ENCODE assay signal across 8 mouse cellular contexts in genomic region chr9:59658146-59658545, GRCm38 (mm10). TPM values are rescaled to one million over a fixed set of nuclear protein-coding genes. Genes with fewer than 3 reads are reported as not detected.
DNase-seq lines count a peak whose midpoint lies in the region; ATAC-seq and TF ChIP-seq lines count a peak whose summit lies in the region.

No protein-coding gene starts in this region.

- H3K27me3 ChIP-seq in neural tube, embryonic 11.5 days (ENCODE audit: control insufficient read depth, insufficient read depth, low read length): no peaks in the 10 kb centered on the region
- H3K27me3 ChIP-seq in embryonic facial prominence, embryonic 14.5 days (replicated peaks; ENCODE audit: control insufficient read depth, insufficient read depth, low read length): no peaks in the 10 kb centered on the region
- H3K27me3 ChIP-seq in intestine, postnatal 0 days (replicated peaks; ENCODE audit: control insufficient read depth, insufficient read depth, low read length): no peaks in the 10 kb centered on the region
- H3K27me3 ChIP-seq in stomach, embryonic 14.5 days (ENCODE audit: control insufficient read depth, insufficient read depth, low read length): no peaks in the 10 kb centered on the region

- H3K4me1 ChIP-seq in neural tube, embryonic 11.5 days (ENCODE audit: control insufficient read depth, insufficient read depth, low read length): peaks cover 31% of the 10 kb centered on the region
- H3K4me1 ChIP-seq in embryonic facial prominence, embryonic 14.5 days (ENCODE audit: control insufficient read depth, insufficient read depth, low read length): peaks cover 42% of the 10 kb centered on the region
- H3K4me1 ChIP-seq in intestine, postnatal 0 days (replicated peaks; ENCODE audit: control insufficient read depth, insufficient read depth, low read length): peaks cover 27% of the 10 kb centered on the region
- peaks cover 36% of the 10 kb centered on the region; the same call in 1 of the 2 replicates for H3K4me1 ChIP-seq in stomach, embryonic 14.5 days (ENCODE audit: control insufficient read depth, insufficient read depth, low read length)

- WGBS in neural tube, embryonic 11.5 days: 5% methylated on average over 4 of the region's 4 CpGs
- WGBS in embryonic facial prominence, embryonic 14.5 days: 6% methylated on average over 4 of the region's 4 CpGs
- 10% methylated on average over 4 of the region's 4 CpGs for WGBS in intestine, postnatal 0 days
- WGBS in stomach, embryonic 14.5 days: 4% methylated on average over 4 of the region's 4 CpGs

- H3K4me3 ChIP-seq in neural tube, embryonic 11.5 days (ENCODE audit: low read depth, low read length): peak overlapping the region; percentile 94
- H3K4me3 ChIP-seq in embryonic facial prominence, embryonic 14.5 days (ENCODE audit: low read depth, low read length): peak overlapping the region; percentile 85
- H3K4me3 ChIP-seq in intestine, postnatal 0 days (ENCODE audit: low read depth, low read length): peak overlapping the region; percentile 72; the same call in 1 of the 2 replicates
- peak overlapping the region; percentile 79 for H3K4me3 ChIP-seq in stomach, embryonic 14.5 days (ENCODE audit: low read depth, low read length)

- no peaks in the 10 kb centered on the region for H3K9me3 ChIP-seq in neural tube, embryonic 11.5 days (ENCODE audit: control insufficient read depth, low read length)
- no peaks in the 10 kb centered on the region for H3K9me3 ChIP-seq in embryonic facial prominence, embryonic 14.5 days (ENCODE audit: control insufficient read depth, low read length)
- H3K9me3 ChIP-seq in intestine, postnatal 0 days (ENCODE audit: control insufficient read depth): no peaks in the 10 kb centered on the region
- no peaks in the 10 kb centered on the region for H3K9me3 ChIP-seq in stomach, embryonic 14.5 days (ENCODE audit: control insufficient read depth, low read depth, low read length)

- no peak for ATAC-seq in neural tube, embryonic 11.5 days (ENCODE audit: insufficient read depth, low FRiP score, low TSS enrichment)
- no peak for ATAC-seq in embryonic facial prominence, embryonic 14.5 days (ENCODE audit: low read depth)
- ATAC-seq in intestine, postnatal 0 days: no peak
- no peak for ATAC-seq in stomach, embryonic 14.5 days (ENCODE audit: insufficient number of reproducible peaks, insufficient read depth, low FRiP score, low read depth)
- no peak for ATAC-seq in erythroid progenitor cell, adult 5-6 weeks (replicated peaks; ENCODE audit: low FRiP score, poor library complexity, severe bottlenecking)

- DNase-seq in neural tube, embryonic 11.5 days (ENCODE audit: low spot score): no peak
- no peak for DNase-seq in neural tube, embryonic 10.5 days (ENCODE audit: extremely low spot score, low spot score)
- DNase-seq in embryonic facial prominence, embryonic 14.5 days (ENCODE audit: low spot score): peak; percentile 32
- DNase-seq in right cerebral cortex, postnatal 36 days (ENCODE audit: low spot score in 2 of 2): no peak
- no peak for DNase-seq in right cerebral cortex, postnatal 25 days

- peak overlapping the region; percentile 92 for H3K4me2 ChIP-seq in neural tube, embryonic 11.5 days (ENCODE audit: low read depth)
- H3K4me2 ChIP-seq in embryonic facial prominence, embryonic 14.5 days (ENCODE audit: low read depth, low read length): peak overlapping the region; percentile 62
- peak overlapping the region; percentile 78 for H3K4me2 ChIP-seq in intestine, postnatal 0 days (replicated peaks; ENCODE audit: low read depth)
- H3K4me2 ChIP-seq in stomach, embryonic 14.5 days (replicated peaks; ENCODE audit: low read depth, low read length): peak overlapping the region; percentile 50

- H3K36me3 ChIP-seq in neural tube, embryonic 11.5 days (ENCODE audit: control insufficient read depth, insufficient read depth, low read length): peaks cover under 1% of the 10 kb centered on the region
- H3K36me3 ChIP-seq in embryonic facial prominence, embryonic 14.5 days (ENCODE audit: control insufficient read depth, insufficient read depth, low read length): peaks cover 29% of the 10 kb centered on the region
- H3K36me3 ChIP-seq in intestine, postnatal 0 days (ENCODE audit: control insufficient read depth, insufficient read depth): peaks cover 4% of the 10 kb centered on the region; the same call in 1 of the 2 replicates
- H3K36me3 ChIP-seq in stomach, embryonic 14.5 days (ENCODE audit: control insufficient read depth, insufficient read depth, low read length): peaks cover 22% of the 10 kb centered on the region

- H3K9ac ChIP-seq in neural tube, embryonic 11.5 days (ENCODE audit: low read length): peak overlapping the region; percentile 83
- H3K9ac ChIP-seq in embryonic facial prominence, embryonic 14.5 days (ENCODE audit: low read depth, low read length): peak overlapping the region; percentile 93
- no peak overlapping the region for H3K9ac ChIP-seq in intestine, postnatal 0 days (ENCODE audit: low read depth, low read length)
- H3K9ac ChIP-seq in stomach, embryonic 14.5 days (replicated peaks; ENCODE audit: low read depth, low read length): peak overlapping the region; percentile 84; the same call in 1 of the 2 replicates

- peak overlapping the region; percentile 96; the same call in 1 of the 2 replicates for H3K27ac ChIP-seq in neural tube, embryonic 11.5 days (ENCODE audit: low read depth, low read length)
- H3K27ac ChIP-seq in embryonic facial prominence, embryonic 14.5 days (replicated peaks; ENCODE audit: low read depth, low read length): peak overlapping the region; percentile 98
- H3K27ac ChIP-seq in intestine, postnatal 0 days (ENCODE audit: low read depth, low read length): no peak overlapping the region
- H3K27ac ChIP-seq in stomach, embryonic 14.5 days (ENCODE audit: low read length): peak overlapping the region; percentile 97; the same call in 1 of the 2 replicates

- TF ChIP-seq CTCF in intestine, postnatal 0 days (IDR thresholded peaks at IDR 0.05; ENCODE audit: low read depth): no peak

RNA-seq across cellular contexts. Expression of gene Pkm, which starts 2.0 kb away (rescaled TPM):
- 2,042 and 2,202 TPM in 2 replicates for polyA plus RNA-seq in neural tube, embryonic 11.5 days (2014; fragmentation: Nextera tagmentation; extraction: Ambion mirVana)
- polyA plus RNA-seq in embryonic facial prominence, embryonic 14.5 days (2014; fragmentation: Nextera tagmentation; extraction: Ambion mirVana): 1,005 and 1,158 TPM in 2 replicates
- polyA plus RNA-seq in intestine, postnatal 0 days (2015; fragmentation: Nextera tagmentation; extraction: Ambion mirVana): 271 and 302 TPM in 2 replicates
- 1,134 and 1,145 TPM in 2 replicates for polyA plus RNA-seq in stomach, embryonic 14.5 days (2014; fragmentation: Nextera tagmentation; extraction: Ambion mirVana)
- 26.4 and 30.6 TPM in 2 replicates for total RNA-seq in erythroid progenitor cell, adult 5-6 weeks (2015; ENCODE audit: low replicate concordance)
- 75.0 and 81.4 TPM in 2 replicates for total RNA-seq in erythroid progenitor cell, adult 5-6 weeks (2017; ENCODE audit: low replicate concordance)

RNA-seq across cellular contexts. Expression of gene Gramd2, which starts 21.8 kb away (rescaled TPM):
- 0.17 and 0.43 TPM in 2 replicates for polyA plus RNA-seq in neural tube, embryonic 11.5 days (2014; fragmentation: Nextera tagmentation; extraction: Ambion mirVana)
- 4.5 and 5.4 TPM in 2 replicates for polyA plus RNA-seq in embryonic facial prominence, embryonic 14.5 days (2014; fragmentation: Nextera tagmentation; extraction: Ambion mirVana)
- polyA plus RNA-seq in intestine, postnatal 0 days (2015; fragmentation: Nextera tagmentation; extraction: Ambion mirVana): 0.37 and 0.39 TPM in 2 replicates
- 1.1 and 1.5 TPM in 2 replicates for polyA plus RNA-seq in stomach, embryonic 14.5 days (2014; fragmentation: Nextera tagmentation; extraction: Ambion mirVana)
- total RNA-seq in erythroid progenitor cell, adult 5-6 weeks (2015; ENCODE audit: low replicate concordance): not detected in 2 replicates
- 0.13 TPM in 1 of 2 replicates, not detected in the other for total RNA-seq in erythroid progenitor cell, adult 5-6 weeks (2017; ENCODE audit: low replicate concordance)

RNA-seq across cellular contexts. Expression of gene Parp6, which starts 41.1 kb away (rescaled TPM):
- polyA plus RNA-seq in neural tube, embryonic 11.5 days (2014; fragmentation: Nextera tagmentation; extraction: Ambion mirVana): 107 and 135 TPM in 2 replicates
- polyA plus RNA-seq in embryonic facial prominence, embryonic 14.5 days (2014; fragmentation: Nextera tagmentation; extraction: Ambion mirVana): 29.1 and 32.2 TPM in 2 replicates
- polyA plus RNA-seq in intestine, postnatal 0 days (2015; fragmentation: Nextera tagmentation; extraction: Ambion mirVana): 12.0 and 14.3 TPM in 2 replicates
- polyA plus RNA-seq in stomach, embryonic 14.5 days (2014; fragmentation: Nextera tagmentation; extraction: Ambion mirVana): 38.9 and 39.5 TPM in 2 replicates
- total RNA-seq in erythroid progenitor cell, adult 5-6 weeks (2015; ENCODE audit: low replicate concordance): 15.1 and 18.0 TPM in 2 replicates
- 0.90 and 3.3 TPM in 2 replicates for total RNA-seq in erythroid progenitor cell, adult 5-6 weeks (2017; ENCODE audit: low replicate concordance)
